Mouse (Mus musculus) G1E (cell line): Measurements from ENCODE around the gene Thada. TPM values are rescaled to one million over a fixed set of nuclear protein-coding genes. Genes with fewer than 3 reads are reported as not detected.

Experiments used
- ATAC-seq: 2 replicates; pipeline ENCODE4 v1.8.0; 2016; ENCODE audit warnings: mild to moderate bottlenecking; ENCODE audit not compliant: insufficient number of reproducible peaks, poor library complexity, low FRiP score, severe bottlenecking; ENCODE audit errors: extremely low read depth
- DNase-seq: peaks from one replicate; pipeline ENCODE4 v3.0.0; 2012; ENCODE audit warnings: low spot score
- H3K27me3 ChIP-seq: 2 replicates; pipeline ENCODE4 v1.6.1; 2012; ENCODE audit warnings: mild to moderate bottlenecking, low read length, inconsistent platforms; ENCODE audit not compliant: insufficient read depth
- H3K36me3 ChIP-seq: replicated peaks from 2 replicates; pipeline ENCODE3; 2012; ENCODE audit warnings: mild to moderate bottlenecking, inconsistent platforms
- H3K4me1 ChIP-seq: 2 replicates; pipeline ENCODE4 v1.6.1; 2012; ENCODE audit warnings: low read depth, low read length, inconsistent platforms, mixed read lengths; ENCODE audit not compliant: insufficient read depth
- H3K4me3 ChIP-seq: 2 replicates; pipeline ENCODE4 v1.5.1; 2012; ENCODE audit warnings: low read depth, mild to moderate bottlenecking, inconsistent platforms, low read length, moderate library complexity, mixed read lengths
- H3K9me3 ChIP-seq: replicated peaks from 2 replicates; pipeline ENCODE4 v1.6.1; 2012; ENCODE audit warnings: inconsistent platforms
- CTCF ChIP-seq: IDR thresholded peaks from 2 replicates; pipeline ENCODE4 v1.5.1; 2012; ENCODE audit warnings: low read depth, low read length, inconsistent platforms, mixed read lengths
- GATA1 ChIP-seq: IDR thresholded peaks from 2 replicates; pipeline ENCODE4 v1.6.1; 2012; ENCODE audit warnings: borderline replicate concordance, low read length, inconsistent platforms, mixed read lengths
- GATA2 ChIP-seq: IDR thresholded peaks from 2 replicates; pipeline ENCODE4 v1.6.1; 2012; ENCODE audit warnings: low read depth, low read length, inconsistent platforms, borderline replicate concordance
- POLR2AphosphoS5 ChIP-seq: IDR thresholded peaks from 2 replicates; pipeline ENCODE4 v1.6.1; 2012; ENCODE audit warnings: low read depth, low read length, inconsistent platforms; ENCODE audit not compliant: insufficient replicate concordance
- TAL1 ChIP-seq: conservative IDR thresholded peaks from 2 replicates; pipeline ENCODE4 v1.6.1; 2012; ENCODE audit warnings: low read depth, low read length, inconsistent platforms, mixed read lengths
- polyA plus RNA-seq: library from polyadenylated mRNA; stranded (reverse); fragments of >175 nt; gene quantifications from 2 replicates; pipeline ENCODE4 v1.2.3, GENCODE M21; 2012
- total RNA-seq, 2 experiments: library from RNA; stranded (forward) in 1 of 2; stranded (reverse) in 1 of 2; fragments of 200-1000 nt in 1 of 2; fragments of >200 nt in 1 of 2; fragmentation: Nextera tagmentation in 1 of 2; gene quantifications; 2 replicates each; pipeline ENCODE4 v1.2.3; 2014 to 2017

Gene Thada
- total and polyA plus RNA-seq, 3 experiments: 2.8 to 55.2 (median 28.1) TPM

DNA sequence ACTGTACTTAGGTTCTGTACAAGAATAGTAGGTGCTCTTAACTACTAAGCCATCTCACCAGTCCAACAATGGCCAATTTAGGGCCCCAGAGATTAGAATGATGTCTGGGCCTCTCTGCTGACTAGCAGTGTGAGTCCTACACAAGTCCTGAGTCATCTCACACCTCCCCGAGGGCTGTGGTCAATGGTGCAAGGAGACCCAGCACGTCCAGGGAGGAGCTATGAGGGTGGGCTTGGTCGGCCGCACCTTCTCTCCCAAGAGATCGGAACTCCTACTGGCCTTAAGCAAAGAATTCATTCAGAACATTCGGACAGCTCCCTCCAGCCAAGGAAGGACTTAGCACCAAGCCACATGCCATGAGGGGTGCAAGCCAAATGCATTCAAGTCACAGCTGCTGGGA is 314.7 kb downstream of the Thada start:
- H3K36me3 ChIP-seq: no peaks in the 10 kb centered on the region
- no peak for DNase-seq
- no peaks in the 10 kb centered on the region for H3K27me3 ChIP-seq
- H3K4me3 ChIP-seq: no peak overlapping the region; the same call in 1 of the 2 replicates
- H3K4me1 ChIP-seq: peaks cover 93% of the 10 kb centered on the region
- no peak for TF ChIP-seq TAL1
- no peak for TF ChIP-seq GATA1
- TF ChIP-seq POLR2AphosphoS5: no peak
- no peak for TF ChIP-seq CTCF
- TF ChIP-seq GATA2: no peak
- H3K9me3 ChIP-seq: no peaks in the 10 kb centered on the region
- no peak for ATAC-seq

DNA sequence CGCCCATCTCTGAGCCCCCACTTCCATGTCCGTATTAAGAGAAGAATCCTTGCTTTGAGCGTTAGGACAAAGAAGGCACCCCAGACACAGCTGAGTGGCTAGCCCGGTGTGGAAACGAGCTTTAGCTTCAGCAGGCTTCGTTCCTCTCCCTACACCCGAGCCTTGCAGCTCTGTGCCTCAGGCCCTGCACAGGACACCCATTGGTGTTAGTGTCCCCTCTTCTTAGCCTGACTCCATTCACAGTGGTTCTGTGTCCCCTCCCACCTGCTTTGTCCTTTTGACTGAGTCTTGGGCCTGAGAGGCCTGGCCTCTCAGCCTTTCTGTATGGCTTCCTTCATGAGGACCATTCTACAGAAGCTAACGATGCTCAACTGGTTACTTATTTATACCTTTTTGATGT is 315.7 kb downstream of the Thada start:
- Histone ChIP-seq H3K27me3 (no peaks in the 10 kb centered on the region), H3K4me1 (peaks cover 94% of the 10 kb centered on the region), H3K9me3 (no peaks in the 10 kb centered on the region), H3K4me3 (no peak overlapping the region; the same call in 1 of the 2 replicates), H3K36me3 (no peaks in the 10 kb centered on the region)
- TF ChIP-seq CTCF: no peak
- TF ChIP-seq TAL1: no peak
- DNase-seq (no peak), ATAC-seq (no peak)

DNA sequence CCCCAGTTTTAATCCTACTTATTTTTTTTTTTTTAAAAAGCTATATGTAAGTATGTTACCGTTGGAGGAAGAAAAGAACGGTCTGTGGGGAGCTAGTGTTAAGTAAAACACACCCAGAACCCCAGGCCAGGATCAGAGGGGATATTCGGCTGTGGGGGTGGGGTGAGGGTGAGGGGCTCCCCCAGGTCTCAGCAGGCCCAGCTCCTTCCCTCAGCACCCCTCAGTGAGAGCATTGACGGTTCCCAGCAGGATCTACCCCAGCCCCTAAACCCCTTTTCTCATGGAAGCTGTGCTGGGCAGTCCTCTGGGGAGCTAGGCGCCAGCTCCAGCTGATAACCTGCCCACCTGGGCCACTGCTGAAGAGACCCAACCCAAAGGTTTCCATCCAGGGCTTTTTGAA is 316.4 kb downstream of the Thada start:
- DNase-seq (no peak), ATAC-seq (no peak)
- no peaks in the 10 kb centered on the region for H3K9me3 ChIP-seq
- H3K4me3 ChIP-seq: peak overlapping the region; percentile 61; the same call in 1 of the 2 replicates
- H3K27me3 ChIP-seq: no peaks in the 10 kb centered on the region
- no peak for TF ChIP-seq POLR2AphosphoS5
- no peak for TF ChIP-seq CTCF
- no peak for TF ChIP-seq GATA1
- no peak for TF ChIP-seq TAL1
- no peak for TF ChIP-seq GATA2
- peaks cover 96% of the 10 kb centered on the region for H3K4me1 ChIP-seq
- no peaks in the 10 kb centered on the region for H3K36me3 ChIP-seq

DNA sequence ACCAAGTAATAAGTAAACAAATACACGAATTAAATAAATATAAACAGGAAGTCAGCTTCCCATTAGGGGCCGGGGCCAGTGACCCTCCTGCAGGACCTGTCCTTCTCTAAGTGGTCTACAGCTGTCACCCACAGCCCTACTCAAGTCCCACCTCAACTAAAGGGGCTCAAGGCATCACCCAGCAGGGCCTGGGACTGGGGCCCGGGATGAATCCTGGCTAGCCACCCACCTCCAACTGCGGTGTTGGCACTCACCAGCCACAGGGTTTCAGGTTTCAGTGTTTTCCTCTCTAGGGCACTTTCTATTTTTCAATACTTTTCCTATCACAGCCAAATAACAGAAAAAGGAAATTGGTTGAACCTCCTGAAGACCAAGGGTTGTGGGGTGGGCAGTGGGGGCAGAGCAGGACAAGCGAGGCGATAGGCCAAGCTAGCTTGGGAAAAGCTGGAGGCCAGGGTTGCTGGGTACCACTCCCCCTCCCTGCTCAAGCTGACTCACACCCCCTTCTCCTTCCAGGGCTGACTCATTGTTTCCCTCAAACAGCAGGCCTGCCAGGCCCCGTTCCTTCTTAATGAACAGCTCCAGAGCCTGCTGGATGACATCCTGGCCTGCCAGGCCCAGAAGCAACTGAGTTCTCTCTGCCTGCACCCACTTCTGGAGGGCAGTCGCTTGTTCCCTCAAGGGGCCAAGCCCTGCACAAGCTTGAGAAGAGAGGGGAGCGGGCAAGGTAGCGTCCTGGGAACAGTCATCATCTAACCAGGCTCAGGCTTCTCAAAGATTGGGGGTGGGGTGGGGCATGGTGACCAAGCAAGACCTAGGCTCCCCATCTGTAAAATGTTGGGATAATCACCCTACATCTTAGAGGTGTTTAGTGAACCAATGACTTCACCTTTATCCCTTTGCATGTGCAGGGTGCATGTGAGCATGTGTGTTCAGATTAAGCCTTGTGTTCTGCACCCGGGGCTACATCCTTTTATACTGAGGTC is 317.2 kb downstream of the Thada start:
- Histone ChIP-seq H3K4me3 (peak overlapping the region; percentile 51; the same call in 1 of the 2 replicates), H3K27me3 (no peaks in the 10 kb centered on the region), H3K36me3 (no peaks in the 10 kb centered on the region), H3K4me1 (peaks cover 96% of the 10 kb centered on the region), H3K9me3 (no peaks in the 10 kb centered on the region)
- DNase-seq (peak; percentile 50), ATAC-seq (peak; percentile 16; the same call in 1 of the 2 replicates)
- TF ChIP-seq GATA2 (no peak), GATA1 (no peak), POLR2AphosphoS5 (no peak), CTCF (no peak), TAL1 (no peak)

DNA sequence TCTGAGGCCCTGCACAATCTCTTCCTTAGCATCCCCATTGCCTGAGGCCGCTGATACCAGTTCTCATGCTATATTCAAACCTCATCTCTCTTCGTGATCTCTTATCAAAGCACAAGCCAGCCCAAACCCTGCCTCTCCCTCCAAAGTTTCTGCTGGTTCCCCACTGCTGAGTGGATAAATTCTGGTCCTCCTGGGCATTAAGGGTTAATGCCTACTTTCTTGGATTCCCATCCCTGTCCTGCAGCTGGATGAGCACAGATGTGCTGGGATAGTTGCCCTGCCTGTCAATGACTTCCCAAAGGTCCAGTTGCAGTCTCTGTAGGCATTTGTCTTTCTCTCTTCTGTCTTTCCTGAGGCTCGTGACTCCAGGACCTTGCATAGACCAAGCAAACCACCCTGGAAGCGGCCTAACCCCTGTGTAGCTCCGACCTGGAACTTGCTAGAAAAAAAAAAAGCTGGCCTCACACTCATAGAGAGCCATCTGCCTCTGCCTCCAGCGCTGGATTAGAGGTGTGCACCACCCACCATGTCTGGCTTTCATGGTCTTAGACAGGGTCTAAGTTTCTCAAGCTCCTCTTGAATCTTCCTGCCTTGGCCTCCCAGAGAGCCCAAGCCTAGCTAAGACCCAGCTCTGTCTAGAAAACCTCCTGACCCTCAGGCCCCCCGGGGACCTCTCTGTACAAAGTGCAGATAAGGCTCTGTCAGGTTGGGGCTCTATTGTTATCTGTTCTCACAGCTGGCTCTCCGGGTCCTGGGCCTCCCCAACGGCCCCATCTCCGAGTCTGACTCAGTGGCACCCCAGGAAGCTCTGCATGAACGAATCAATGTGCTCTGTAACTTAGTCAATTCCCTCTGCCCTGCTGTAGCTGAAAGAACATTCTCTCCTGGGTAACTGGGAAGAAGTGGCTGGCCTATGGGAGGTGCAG is 318.6 kb downstream of the Thada start:
- Histone ChIP-seq H3K27me3 (no peaks in the 10 kb centered on the region), H3K4me1 (peaks cover 96% of the 10 kb centered on the region), H3K9me3 (no peaks in the 10 kb centered on the region), H3K36me3 (no peaks in the 10 kb centered on the region), H3K4me3 (peak overlapping the region; percentile 63; the same call in 1 of the 2 replicates)
- no peak for TF ChIP-seq GATA1
- TF ChIP-seq TAL1: peak; percentile 97
- no peak for TF ChIP-seq CTCF
- DNase-seq (peak; percentile 94), ATAC-seq (peak; percentile 81)
